Mouse (Mus musculus) small intestine, adult 2 months (tissue): ENCODE measurements around the gene Polr1b. TPM values are rescaled to one million over a fixed set of nuclear protein-coding genes. Genes with fewer than 3 reads are reported as not detected.

Experiments used
- H3K27ac ChIP-seq: fragments of 200-500 bp; 2 replicates; pipeline ENCODE4 v1.5.1; 2012; ENCODE audit warnings: low read depth, low read length, control low read depth, inconsistent platforms; ENCODE audit not compliant: insufficient read depth
- H3K27me3 ChIP-seq: fragments of 200-500 bp; 2 replicates; pipeline ENCODE4 v1.6.1; 2012; ENCODE audit warnings: mild to moderate bottlenecking, moderate library complexity, low read length, inconsistent platforms; ENCODE audit not compliant: control insufficient read depth, insufficient read depth
- H3K36me3 ChIP-seq: fragments of 200-500 bp; 2 replicates; pipeline ENCODE4 v1.6.1; 2012; ENCODE audit warnings: mild to moderate bottlenecking, low read length, control low read depth, inconsistent platforms; ENCODE audit not compliant: control insufficient read depth, insufficient read depth
- H3K4me1 ChIP-seq: fragments of 200-500 bp; 2 replicates; pipeline ENCODE4 v1.6.1; 2012; ENCODE audit warnings: low read length, inconsistent platforms, mixed read lengths; ENCODE audit not compliant: control insufficient read depth, insufficient read depth, insufficient read length
- H3K4me3 ChIP-seq: fragments of 200-500 bp; 2 replicates; pipeline ENCODE4 v1.5.1; 2012; ENCODE audit warnings: low read depth, mild to moderate bottlenecking, control low read depth, inconsistent platforms, low read length, moderate library complexity
- CTCF ChIP-seq: fragments of 200-500 bp; IDR thresholded peaks from 2 replicates; pipeline ENCODE4 v1.5.1; 2012; ENCODE audit warnings: low read depth, mild to moderate bottlenecking, control low read depth, inconsistent platforms, low read length, moderate library complexity, mixed read lengths; ENCODE audit not compliant: insufficient replicate concordance, insufficient read length; ENCODE audit errors: extremely low read depth
- POLR2A ChIP-seq: fragments of 200-500 bp; IDR thresholded peaks from 2 replicates; pipeline ENCODE4 v1.6.1; 2012; ENCODE audit warnings: low read depth, mild to moderate bottlenecking, control low read depth, inconsistent platforms, low read length, moderate library complexity
- WGBS: fragments of 180-500 bp; shearing (Covaris S2); methylation state at CpG from one replicate; pipeline ENCODE4 v1.1.7; 2018; 5-methylcytosine and 5-hydroxymethylcytosine counted together
- polyA plus RNA-seq: library from polyadenylated mRNA; depleted of rRNA; stranded (reverse); fragments of >200 nt; gene quantifications from 2 replicates; pipeline ENCODE4 v1.2.3, GENCODE M21; 2012; rRNA removed

Gene Polr1b
- 6.9 and 7.6 TPM in 2 replicates for polyA plus RNA-seq

DNA sequence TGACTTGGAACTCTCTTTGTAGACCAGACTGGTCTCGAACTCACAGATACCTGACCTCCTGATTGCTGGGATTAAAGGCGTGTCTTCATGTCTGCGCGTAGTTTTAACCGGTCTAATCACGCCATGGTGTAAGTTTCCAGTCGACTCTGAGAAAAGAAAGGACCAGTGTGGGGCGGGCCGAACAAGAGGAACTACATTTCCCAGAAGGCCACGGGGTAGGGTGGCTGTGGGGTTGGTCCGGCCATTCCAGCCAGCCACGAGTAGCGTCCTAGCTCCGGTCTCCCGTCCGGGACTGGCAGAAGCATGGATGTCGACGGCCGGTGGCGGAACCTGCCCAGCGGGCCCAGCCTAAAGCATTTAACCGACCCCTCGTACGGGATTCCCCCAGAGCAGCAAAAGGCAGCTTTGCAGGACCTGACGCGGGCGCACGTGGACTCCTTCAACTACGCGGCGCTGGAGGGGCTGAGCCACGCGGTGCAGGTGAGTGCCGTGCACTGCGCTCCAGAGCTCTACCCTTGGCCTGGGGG, at the start of gene Polr1b:
Polr1b (plus strand) TSS at position 212 of the 527 bp plus-strand sequence.
- H3K27ac ChIP-seq: no peak within 1 kb of the TSS
- H3K36me3 ChIP-seq: peaks cover 12% of the 10 kb centered on the region
- H3K4me1 ChIP-seq: no peaks in the 10 kb centered on the region; the same call in 1 of the 2 replicates
- TF ChIP-seq POLR2A (no peak), CTCF (no peak)
- under 1% methylated on average over 35 of the region's 35 CpGs for WGBS
- no peaks in the 10 kb centered on the region for H3K27me3 ChIP-seq
- H3K4me3 ChIP-seq: peak within 1 kb of the TSS; percentile 98

DNA sequence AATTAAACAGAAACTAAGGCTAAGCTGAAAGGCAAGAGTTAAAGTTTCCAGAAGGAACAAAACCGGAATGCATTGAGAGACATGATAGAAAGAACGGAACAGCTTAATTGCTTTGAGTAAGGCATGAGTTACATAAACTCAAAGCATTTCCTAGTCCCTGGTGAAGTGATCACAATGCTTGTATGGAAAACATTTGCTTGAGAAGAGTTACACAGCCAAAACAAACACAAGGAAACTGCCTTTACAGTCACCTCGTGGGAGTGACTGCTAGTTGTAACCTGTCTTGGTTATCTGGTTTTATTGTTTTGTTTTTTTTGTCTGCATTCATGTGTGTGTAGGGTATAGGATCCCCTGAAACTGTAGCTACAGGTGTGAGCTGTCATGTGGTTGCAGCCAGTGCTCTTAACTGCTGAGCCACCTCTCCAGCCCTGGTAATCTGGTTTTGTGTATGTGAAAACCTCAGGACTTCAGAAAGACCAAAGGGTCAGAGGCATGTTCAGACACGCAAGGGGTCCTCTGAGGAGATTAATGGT, 48.3 kb upstream of the Polr1b start:
- WGBS: 29% methylated on average over 4 of the region's 4 CpGs
- TF ChIP-seq POLR2A: no peak
- no peak for TF ChIP-seq CTCF
- H3K27me3 ChIP-seq: no peaks in the 10 kb centered on the region
- H3K4me3 ChIP-seq: no peak overlapping the region
- H3K4me1 ChIP-seq: no peaks in the 10 kb centered on the region
- no peak overlapping the region for H3K27ac ChIP-seq
- no peaks in the 10 kb centered on the region for H3K36me3 ChIP-seq

DNA sequence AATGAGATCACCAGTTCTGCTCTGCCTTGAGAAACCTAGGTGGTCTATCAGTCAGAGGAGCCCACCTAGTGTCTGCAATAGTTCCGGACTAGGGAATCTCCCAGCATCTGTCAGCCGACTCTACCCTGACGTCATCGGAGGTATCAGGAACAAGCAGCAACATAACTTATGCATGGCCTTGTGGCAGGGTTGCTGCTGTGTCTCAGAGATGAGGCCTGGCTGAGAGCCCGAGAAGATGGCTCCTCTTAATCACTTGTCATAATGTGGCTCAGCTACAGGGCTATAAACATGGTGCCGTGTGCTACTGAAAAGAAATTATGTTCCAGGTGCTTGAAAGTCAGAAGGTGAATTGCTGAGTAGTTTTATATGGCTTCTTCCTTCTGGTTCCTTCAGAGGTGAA, 45.1 kb upstream of the Polr1b start:
- no peak overlapping the region for H3K4me3 ChIP-seq
- no peak overlapping the region for H3K27ac ChIP-seq
- WGBS: 86% methylated on average over 6 of the region's 6 CpGs
- no peaks in the 10 kb centered on the region for H3K27me3 ChIP-seq
- TF ChIP-seq POLR2A (no peak), CTCF (no peak)
- H3K36me3 ChIP-seq: no peaks in the 10 kb centered on the region
- H3K4me1 ChIP-seq: no peaks in the 10 kb centered on the region

DNA sequence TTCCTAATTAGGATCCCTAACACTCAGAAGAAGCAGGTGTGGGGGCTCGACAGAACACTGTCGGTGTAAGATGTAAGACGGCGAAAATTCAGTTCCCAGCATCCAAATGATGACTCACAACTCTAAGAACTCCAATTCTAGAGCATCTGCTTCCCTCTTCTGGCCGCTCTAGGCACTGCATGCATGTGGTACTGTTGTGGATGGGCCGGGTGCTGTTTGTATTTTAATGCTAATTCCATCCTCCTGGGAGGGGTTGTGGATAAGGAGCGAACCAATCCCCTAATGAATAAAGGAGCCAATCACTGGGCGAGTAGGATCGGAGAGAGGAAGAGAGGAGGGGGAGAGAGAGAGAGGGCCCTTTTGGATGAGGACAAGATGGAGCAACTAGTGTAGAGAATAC, 44.2 kb upstream of the Polr1b start:
- no peak overlapping the region for H3K4me3 ChIP-seq
- 62% methylated on average over 9 of the region's 9 CpGs for WGBS
- no peak for TF ChIP-seq POLR2A
- peak; percentile 39; the same call in 1 of the 2 replicates for TF ChIP-seq CTCF

DNA sequence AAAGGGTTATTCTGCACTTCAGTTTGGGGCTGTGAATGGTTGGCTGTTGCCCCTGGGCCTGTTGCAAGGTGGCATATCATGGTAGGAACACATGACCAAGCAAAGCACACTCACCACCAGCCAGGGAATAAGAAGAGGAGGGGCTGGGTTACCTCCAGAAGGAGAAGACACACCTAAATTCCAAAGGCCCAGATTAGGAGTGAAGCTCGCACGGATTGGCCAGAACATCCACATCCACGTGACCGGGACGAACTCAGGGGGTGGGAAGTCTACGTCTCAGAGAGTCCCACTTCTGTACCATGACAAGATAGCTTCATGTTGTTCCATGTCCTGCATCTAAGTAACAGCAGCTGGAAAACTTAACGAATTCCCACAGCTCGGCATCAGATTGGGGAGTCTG, 43.5 kb upstream of the Polr1b start:
- Histone ChIP-seq H3K27ac (no peak overlapping the region), H3K4me3 (no peak overlapping the region), H3K27me3 (no peaks in the 10 kb centered on the region), H3K36me3 (no peaks in the 10 kb centered on the region), H3K4me1 (no peaks in the 10 kb centered on the region)
- no peak for TF ChIP-seq CTCF
- WGBS: 96% methylated on average over 8 of the region's 8 CpGs

More for the DNA sequence above, 44.2 kb upstream of the Polr1b start:
- H3K27me3 ChIP-seq: no peaks in the 10 kb centered on the region
- H3K27ac ChIP-seq: no peak overlapping the region
- H3K4me1 ChIP-seq: no peaks in the 10 kb centered on the region
- H3K36me3 ChIP-seq: no peaks in the 10 kb centered on the region

DNA sequence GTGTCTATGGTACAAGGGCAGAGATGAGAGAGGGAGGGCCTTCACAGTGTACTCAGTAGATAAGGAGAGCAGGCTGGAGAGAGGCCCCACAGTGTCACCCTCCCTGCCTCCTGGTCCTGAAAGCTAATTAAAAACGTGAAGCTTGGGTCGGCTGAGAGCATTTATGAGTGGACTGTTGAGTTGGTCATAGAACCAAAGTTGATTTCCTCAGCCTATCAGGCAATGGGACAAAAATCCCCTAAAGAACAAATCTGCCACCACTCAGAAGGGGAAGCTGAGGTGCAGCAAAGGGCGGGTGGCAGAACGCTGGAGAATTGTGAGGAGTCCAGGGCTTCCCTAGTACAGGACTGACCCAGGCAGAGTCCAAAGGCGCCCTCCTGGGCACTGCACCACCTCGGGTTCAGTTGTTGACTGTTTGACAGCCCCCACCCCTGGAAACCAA, 42.9 kb upstream of the Polr1b start:
- Histone ChIP-seq H3K4me3 (no peak overlapping the region), H3K27me3 (no peaks in the 10 kb centered on the region), H3K27ac (no peak overlapping the region), H3K36me3 (no peaks in the 10 kb centered on the region), H3K4me1 (no peaks in the 10 kb centered on the region)
- TF ChIP-seq POLR2A: no peak
- no peak for TF ChIP-seq CTCF
- WGBS: 85% methylated on average over 6 of the region's 6 CpGs

DNA sequence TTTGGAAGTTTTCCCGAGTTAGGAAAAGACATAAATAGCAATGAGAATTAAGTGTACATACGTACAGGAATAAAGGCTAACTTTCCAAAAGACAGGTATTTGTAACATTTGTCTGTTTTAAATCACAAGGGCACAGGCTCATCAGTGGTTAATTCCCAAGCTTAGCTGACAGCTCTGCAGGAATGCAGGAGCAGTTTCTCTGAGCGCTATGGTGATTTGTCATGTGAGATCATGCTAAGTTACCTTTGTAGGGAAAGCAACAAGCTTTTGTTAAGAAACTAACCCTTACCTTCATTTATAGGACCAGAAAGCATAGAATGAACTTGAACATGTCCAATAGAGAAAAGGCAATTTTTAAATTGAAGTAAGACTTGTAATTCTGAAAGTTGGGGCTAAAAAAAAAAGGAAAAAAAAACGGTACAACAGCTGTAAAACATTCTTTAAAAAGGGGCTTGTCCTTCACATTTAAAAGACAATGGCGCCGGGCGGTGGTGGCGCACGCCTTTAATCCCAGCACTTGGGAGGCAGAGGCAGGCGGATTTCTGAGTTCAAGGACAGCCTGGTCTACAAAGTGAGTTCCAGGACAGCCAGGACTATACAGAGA, 39.2 kb upstream of the Polr1b start:
- Histone ChIP-seq H3K36me3 (no peaks in the 10 kb centered on the region), H3K27me3 (no peaks in the 10 kb centered on the region), H3K4me1 (no peaks in the 10 kb centered on the region), H3K27ac (no peak overlapping the region), H3K4me3 (no peak overlapping the region)
- WGBS: 83% methylated on average over 10 of the region's 10 CpGs
- TF ChIP-seq POLR2A (no peak), CTCF (no peak)
